Mouse (Mus musculus): ENCODE data around the gene Gm28510.
"Not testable (repeated sequence)": the region's sequence is repeated elsewhere in the genome, so short reads cannot be mapped to it uniquely, and the experiment has no call there.

The Gm28510 gene

GRCm38 (mm10) chrY:10412437-10412836, at the start of gene Gm28510:
TSS of gene Gm28510 (plus strand) at chrY:10412737.
- not testable (repeated sequence) for DNase-seq (ENCODE audit: low spot score)
